8 mouse cellular contexts compared by ENCODE assay signal in the genomic region with DNA sequence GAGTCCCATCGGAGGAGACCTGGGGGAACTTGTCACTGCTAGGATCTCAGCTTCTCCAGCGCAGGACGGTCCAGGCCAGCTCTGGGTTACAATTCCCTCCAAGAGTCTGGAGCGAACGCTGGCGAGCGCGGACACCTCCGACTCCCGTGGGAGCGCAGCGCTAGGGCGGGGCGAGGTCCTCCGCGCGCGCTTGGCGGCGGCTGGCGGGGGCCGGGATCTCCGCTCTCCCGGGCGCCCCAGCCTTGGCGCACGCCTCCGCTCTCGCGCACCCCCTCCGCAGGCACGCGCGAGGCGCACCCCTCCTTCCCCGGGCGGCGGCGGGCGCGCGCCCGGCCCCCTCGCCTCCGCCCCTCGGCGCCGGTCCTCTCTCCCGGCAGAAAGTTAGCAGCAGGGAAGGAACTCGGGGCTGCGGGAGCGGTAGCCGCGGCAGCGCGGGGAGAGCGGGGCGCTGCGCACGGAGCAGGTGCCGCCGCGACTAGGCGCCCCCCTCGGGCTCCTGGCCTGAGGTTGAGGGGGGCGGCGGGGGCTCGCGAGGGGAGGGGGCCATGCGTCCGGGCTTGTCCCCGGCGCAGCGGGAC. TPM values are rescaled to one million over a fixed set of nuclear protein-coding genes. Genes with fewer than 3 reads are reported as not detected.
A peak's percentile ranks its signal among the peaks of the same experiment; 100 is the strongest.
DNase-seq lines count a peak whose midpoint lies in the region; ATAC-seq and TF ChIP-seq lines count a peak whose summit lies in the region.

A gene (plus strand): TSS at position 409 of the 578 bp plus-strand sequence.

- H3K27ac ChIP-seq in heart, adult 2 months = no peak within 1 kb of the TSS
- no peak within 1 kb of the TSS for H3K27ac ChIP-seq in neural tube, embryonic 12.5 days
- H3K27ac ChIP-seq in thymus, adult 2 months (ENCODE audit: control insufficient read depth, insufficient read depth, low read length) = no peak within 1 kb of the TSS

- H3K9ac ChIP-seq in heart, adult 2 months (ENCODE audit: low read depth, low read length) = no peak within 1 kb of the TSS
- peak within 1 kb of the TSS; percentile 47 for H3K9ac ChIP-seq in neural tube, embryonic 12.5 days

- peak; percentile 4 to 20 for DNase-seq in heart, adult 2 months
- DNase-seq in heart, adult 9 months (ENCODE audit: low spot score in 2 of 2) = no peak
- peak; percentile 53 for DNase-seq in brain, adult 2 months (ENCODE audit: low read depth, low spot score)
- peak; percentile 24 to 42 for DNase-seq in frontal cortex, postnatal 36 days (ENCODE audit: low spot score in 2 of 2)
- peak in 1 of 2 experiments; percentile 27 for DNase-seq in left cerebral cortex, postnatal 14 days (ENCODE audit: low spot score in 2 of 2)
- DNase-seq in urinary bladder, adult 2 months (ENCODE audit: low spot score) = no peak
- DNase-seq in thymus, adult 2 months = no peak

- no peak for TF ChIP-seq EP300 in heart, adult 2 months (IDR thresholded peaks at IDR 0.05; ENCODE audit: insufficient read depth, low read depth, low read length)

- TF ChIP-seq POLR2A in heart, adult 2 months (IDR thresholded peaks at IDR 0.05; ENCODE audit: insufficient read depth, low read depth, low read length) = no peak
- no peak for TF ChIP-seq POLR2A in thymus, adult 2 months (IDR thresholded peaks at IDR 0.05; ENCODE audit: control insufficient read depth, extremely low read depth, insufficient read depth, low read length, poor library complexity)

- H3K27me3 ChIP-seq in heart, adult 2 months (ENCODE audit: control insufficient read depth, insufficient read depth, low read length) = peaks cover 7% of the 10 kb centered on the region
- peaks cover 71% of the 10 kb centered on the region for H3K27me3 ChIP-seq in neural tube, embryonic 12.5 days (replicated peaks)
- peaks cover 3% of the 10 kb centered on the region; the same call in 1 of the 2 replicates for H3K27me3 ChIP-seq in thymus, adult 2 months (ENCODE audit: control insufficient read depth, insufficient read depth, low read length)

- 2% methylated on average over 63 of the region's 74 CpGs for WGBS in heart, adult 2 months
- whole genome bisulfite sequencing in neural tube, embryonic 12.5 days = under 1% methylated on average over 55 of the region's 74 CpGs
- 4% methylated on average over 74 of the region's 74 CpGs for WGBS in thymus, adult 2 months

- TF ChIP-seq CTCF in heart, adult 2 months (IDR thresholded peaks at IDR 0.05) = no peak
- no peak for TF ChIP-seq CTCF in thymus, adult 2 months (IDR thresholded peaks at IDR 0.05; ENCODE audit: borderline replicate concordance, control insufficient read depth, extremely low read depth, insufficient read depth, low read length, poor library complexity)

- no peaks in the 10 kb centered on the region for H3K4me1 ChIP-seq in heart, adult 2 months (ENCODE audit: control insufficient read depth, insufficient read depth, low read length)
- H3K4me1 ChIP-seq in neural tube, embryonic 12.5 days = peaks cover 18% of the 10 kb centered on the region
- H3K4me1 ChIP-seq in thymus, adult 2 months (replicated peaks; ENCODE audit: control insufficient read depth, insufficient read depth, low read length) = no peaks in the 10 kb centered on the region

- H3K36me3 ChIP-seq in heart, adult 2 months (ENCODE audit: control insufficient read depth, insufficient read depth, low read length) = no peaks in the 10 kb centered on the region
- H3K36me3 ChIP-seq in neural tube, embryonic 12.5 days = no peaks in the 10 kb centered on the region
- H3K36me3 ChIP-seq in thymus, adult 2 months (ENCODE audit: control insufficient read depth, insufficient read depth, low read length) = no peaks in the 10 kb centered on the region

- H3K4me2 ChIP-seq in neural tube, embryonic 12.5 days (replicated peaks) = peak within 1 kb of the TSS; percentile 96

- no peaks in the 10 kb centered on the region for H3K9me3 ChIP-seq in neural tube, embryonic 12.5 days

- intact Hi-C loops in heart, adult 2 months (cut with DNase I) = no loop called here
- intact Hi-C loops in left cerebral cortex, postnatal 14 days (cut with DNase I) = loop anchor here (10.0 kb wide), 2 partner anchors 458 to 1412 kb away; no protein-coding TSS in a partner anchor

- ATAC-seq in neural tube, embryonic 12.5 days (ENCODE audit: low FRiP score, low read depth) = 0 out of 2 replicates have a peak, but pooled peaks have one; percentile 29

- no peaks in the 10 kb centered on the region for H3K79me2 ChIP-seq in heart, adult 2 months (replicated peaks; ENCODE audit: control insufficient read depth, insufficient read depth, low read length)

- no peak within 1 kb of the TSS for H3K4me3 ChIP-seq in heart, adult 2 months
- H3K4me3 ChIP-seq in neural tube, embryonic 12.5 days = peak within 1 kb of the TSS; percentile 62
- H3K4me3 ChIP-seq in thymus, adult 2 months (ENCODE audit: control insufficient read depth, insufficient read depth, low read length) = no peak within 1 kb of the TSS

RNA-seq across cellular contexts. Expression of the gene that starts here (rescaled TPM):
- total RNA-seq in heart, adult 2 months (2021) = under 1 TPM in 1 of 2 experiments, not detected in 1; 0.13 TPM
- 0.06 TPM in 1 of 2 replicates, not detected in the other for polyA plus RNA-seq in heart, adult 2 months (2012; rRNA removed)
- 10 to 100 TPM; 45.9 to 60.8 TPM for total RNA-seq in left cerebral cortex, postnatal 14 days (2021)
- polyA plus RNA-seq in neural tube, embryonic 12.5 days (2016; fragmentation: Nextera tagmentation; extraction: Ambion mirVana) = 1.6 and 1.8 TPM in 2 replicates
- polyA plus RNA-seq in urinary bladder, adult 2 months (2012; rRNA removed) = 0.01 and 0.03 TPM in 2 replicates
- polyA plus RNA-seq in thymus, adult 2 months (2012; rRNA removed) = 0.03 and 0.04 TPM in 2 replicates

Comparison
In these comparisons a context has a peak if more than half of its experiments do, and no peak if none do; other contexts are left out.
1. RNA of the gene that starts here (total RNA-seq): 45.9 to 60.8 TPM in left cerebral cortex, postnatal 14 days; 0.13 TPM in heart, adult 2 months; every median in the first group is over 10 times any median in the second.
2. Peak in DNase-seq in heart, adult 2 months; RNA of the gene not detected or under 1 TPM.
3. DNase-seq: peak in brain, adult 2 months (single experiment) and frontal cortex, postnatal 36 days (2 of 2); none in heart, adult 9 months (0 of 2), urinary bladder, adult 2 months (single experiment) and thymus, adult 2 months (single experiment).